Mouse (Mus musculus) MN1 (cell line): ENCODE measurements around the gene Adcy5.

Experiments
- DNase-seq: peaks from one replicate; pipeline ENCODE4 v3.0.0-alpha.2; 2016; ENCODE audit warnings: low spot score

Adcy5 gene

DNA sequence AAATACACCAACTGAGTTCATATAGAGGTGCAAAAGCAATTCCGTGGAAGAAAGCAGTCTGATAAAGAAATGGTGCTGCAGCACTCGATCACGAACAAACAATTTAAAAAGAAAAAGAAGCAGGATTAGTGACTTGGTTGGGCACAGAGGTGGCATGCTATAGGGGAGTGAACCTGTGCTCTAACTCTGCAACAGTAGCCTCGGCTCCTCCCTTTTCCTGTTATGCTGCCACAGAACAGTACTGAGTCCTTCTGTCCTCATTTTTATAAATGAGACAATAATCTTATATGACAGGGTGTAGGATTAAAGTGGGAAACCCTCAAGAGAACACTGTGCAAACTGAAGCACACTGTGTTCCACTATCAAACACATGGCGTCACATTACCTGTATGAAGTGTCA lies 162.8 kb downstream of the Adcy5 start:
- no peak for DNase-seq

DNA sequence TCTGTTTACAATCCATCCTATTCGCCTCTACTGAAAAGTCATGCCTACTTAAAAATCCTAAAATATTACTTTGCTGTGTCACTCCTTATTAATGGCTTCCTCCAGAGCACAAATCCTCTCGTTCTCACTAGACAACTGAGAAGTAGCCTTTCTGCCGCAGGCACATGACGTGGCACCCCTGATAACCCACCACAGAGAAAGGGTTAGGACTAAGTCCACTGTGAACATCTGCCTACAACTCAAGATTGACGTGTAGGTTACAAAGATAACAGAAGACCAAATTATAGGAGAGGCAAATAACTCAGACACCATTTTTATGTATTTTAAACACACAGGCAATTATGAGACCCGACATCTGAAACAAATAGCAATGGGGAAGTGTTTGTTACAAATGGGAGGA lies 163.7 kb downstream of the Adcy5 start:
- DNase-seq = no peak

DNA sequence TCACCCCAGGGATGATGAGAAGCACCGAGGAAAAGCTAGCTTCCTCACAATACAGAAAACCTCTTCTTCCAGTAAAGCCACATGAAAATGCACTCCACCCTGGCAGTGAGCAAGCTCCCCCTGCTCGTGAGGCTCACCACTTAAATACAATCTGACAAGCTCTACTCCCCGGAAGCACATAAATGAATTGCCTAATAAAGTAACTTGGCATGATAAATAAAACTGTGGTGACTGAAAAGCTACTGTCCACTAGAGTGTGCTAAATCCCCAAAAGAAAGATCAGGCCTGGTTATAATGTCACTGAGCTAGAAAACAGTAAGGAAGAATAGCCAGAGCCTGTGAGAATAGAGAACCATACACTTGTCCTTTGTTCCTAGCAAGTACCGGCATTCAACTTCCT lies 164.7 kb downstream of the Adcy5 start:
- DNase-seq = peak; percentile 60

DNA sequence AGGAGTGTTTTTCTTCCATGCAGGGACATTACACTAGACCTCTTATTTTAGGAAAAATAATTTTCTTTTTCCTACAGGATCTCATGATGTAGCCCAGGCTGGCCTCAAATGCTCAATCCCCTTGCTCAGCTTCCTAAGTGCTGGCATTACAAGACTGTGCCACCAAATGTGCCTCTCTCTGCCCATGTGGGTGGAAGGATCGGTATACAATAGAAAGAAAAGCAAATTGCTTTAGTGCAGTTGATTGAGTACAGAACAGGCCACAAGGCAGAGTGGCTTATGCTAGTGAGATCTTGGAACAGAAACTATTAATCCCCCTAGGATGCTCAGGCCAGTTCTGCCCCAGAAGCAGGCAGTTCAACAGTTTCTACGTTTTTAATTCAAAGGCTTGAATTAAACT lies 165.1 kb downstream of the Adcy5 start:
- DNase-seq = no peak

DNA sequence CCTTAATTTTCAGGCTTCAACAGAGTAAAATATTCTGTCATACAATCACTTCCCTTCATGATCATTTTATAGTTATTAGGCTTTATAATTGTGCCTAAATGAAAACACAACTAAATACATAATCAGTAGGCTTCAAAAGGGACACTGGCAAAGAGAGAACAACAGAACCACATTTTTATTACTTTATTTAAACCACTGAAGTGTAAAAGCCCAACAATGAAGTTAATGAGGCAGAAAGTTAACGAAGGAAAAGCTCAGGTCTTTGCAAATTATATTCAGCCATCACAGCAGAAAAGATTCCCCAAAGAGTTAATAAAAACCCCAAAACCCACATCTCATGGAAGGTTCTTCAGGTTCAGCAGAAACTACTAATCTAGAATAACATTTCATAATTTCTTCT lies 175.8 kb downstream of the Adcy5 start:
- DNase-seq = no peak
